Mouse (Mus musculus) adipose tissue, adult 10 weeks (tissue): ENCODE measurements around the gene Gpsm2. TPM values are rescaled to one million over a fixed set of nuclear protein-coding genes. Genes with fewer than 3 reads are reported as not detected.

Experiments
- polyA plus RNA-seq: library from polyadenylated mRNA; stranded (reverse); fragments of 350-450 nt; fragmentation: Illumina TruSeq; extraction: RNeasy Lipid Tissue Mini Kit (QIAGEN cat#74804); gene quantifications from one replicate; pipeline ENCODE4 v1.2.3, GENCODE M21; 2014; ENCODE audit warnings: low read depth, low replicate concordance

Gpsm2 gene
- 3.9 TPM for polyA plus RNA-seq

DNA sequence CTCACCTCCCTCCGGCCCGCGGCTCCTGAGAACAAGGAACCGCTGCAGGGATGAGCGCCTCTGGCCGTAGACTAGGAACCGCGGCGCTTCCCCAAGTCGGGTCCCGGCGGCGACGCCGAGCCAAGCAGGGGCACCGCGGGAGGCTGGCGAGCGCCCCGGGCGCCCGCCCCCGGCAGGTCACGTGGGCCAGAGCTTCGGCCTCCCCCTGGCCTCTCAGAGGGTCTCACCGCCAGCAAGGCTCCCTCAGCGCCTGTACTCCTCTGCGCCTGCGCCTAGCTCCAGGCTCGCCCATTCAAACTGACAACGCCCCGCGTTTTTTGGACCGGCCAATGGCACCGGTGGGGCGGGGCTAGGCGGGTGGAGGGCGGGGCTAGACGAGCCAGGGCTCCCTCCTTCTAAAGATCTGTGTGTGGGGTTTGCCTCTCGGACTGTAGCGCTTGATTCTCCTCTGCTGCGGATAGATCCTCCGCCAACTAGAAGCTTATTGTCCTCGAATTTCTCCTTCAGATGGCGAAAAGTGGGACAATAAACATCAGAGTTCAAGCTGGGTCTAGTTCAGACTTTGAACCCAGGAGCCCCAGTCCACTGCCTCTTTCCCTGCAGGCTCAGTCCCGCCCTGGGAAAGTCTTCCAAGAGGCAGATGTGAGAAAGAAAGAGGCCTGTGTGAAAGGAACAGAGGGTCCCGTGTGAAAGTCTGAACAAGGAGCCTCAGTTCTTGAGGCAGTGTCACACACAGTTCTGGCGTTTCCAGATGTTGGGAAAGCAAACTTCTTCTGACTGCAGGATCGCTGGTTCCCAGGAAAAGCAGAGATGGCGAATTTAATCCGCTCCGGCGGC, at the start of gene Gpsm2:
Gpsm2 (minus strand) TSS at position 274 of the 837 bp plus-strand sequence.

DNA sequence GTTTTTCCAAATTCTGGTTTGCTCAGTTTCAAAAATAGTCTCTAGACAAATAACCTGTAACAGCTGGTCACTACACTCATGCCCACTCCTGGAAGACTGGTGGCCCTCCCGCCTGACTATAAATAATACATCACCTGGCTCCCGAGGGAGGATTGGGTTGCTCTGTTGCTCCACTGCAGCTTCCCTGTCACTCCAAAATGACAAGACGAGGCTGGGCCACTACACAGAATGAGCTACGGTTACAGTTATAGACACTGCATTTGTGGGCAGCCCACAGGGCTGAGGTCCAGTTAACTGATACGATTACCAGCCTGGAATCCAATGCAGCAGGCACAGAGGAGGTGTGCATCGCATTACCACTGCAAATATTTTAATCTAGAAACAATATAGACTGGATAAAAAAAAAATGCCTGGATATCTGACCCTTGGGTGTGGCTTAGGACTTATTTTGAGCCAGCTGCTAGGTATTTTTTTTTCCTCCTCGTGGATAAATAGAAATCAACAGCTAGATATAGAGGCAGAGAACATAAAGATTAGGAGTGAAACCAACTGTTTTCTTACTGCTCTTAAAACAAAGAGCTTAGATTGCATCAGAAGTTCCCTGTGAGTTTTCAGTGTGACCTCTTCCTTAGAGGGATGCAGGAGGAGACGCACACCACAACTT, 17.1 kb upstream of the Gpsm2 start, which contains the start of gene Aknad1:
Aknad1 (plus strand) TSS at position 614 of the 664 bp plus-strand sequence.

DNA sequence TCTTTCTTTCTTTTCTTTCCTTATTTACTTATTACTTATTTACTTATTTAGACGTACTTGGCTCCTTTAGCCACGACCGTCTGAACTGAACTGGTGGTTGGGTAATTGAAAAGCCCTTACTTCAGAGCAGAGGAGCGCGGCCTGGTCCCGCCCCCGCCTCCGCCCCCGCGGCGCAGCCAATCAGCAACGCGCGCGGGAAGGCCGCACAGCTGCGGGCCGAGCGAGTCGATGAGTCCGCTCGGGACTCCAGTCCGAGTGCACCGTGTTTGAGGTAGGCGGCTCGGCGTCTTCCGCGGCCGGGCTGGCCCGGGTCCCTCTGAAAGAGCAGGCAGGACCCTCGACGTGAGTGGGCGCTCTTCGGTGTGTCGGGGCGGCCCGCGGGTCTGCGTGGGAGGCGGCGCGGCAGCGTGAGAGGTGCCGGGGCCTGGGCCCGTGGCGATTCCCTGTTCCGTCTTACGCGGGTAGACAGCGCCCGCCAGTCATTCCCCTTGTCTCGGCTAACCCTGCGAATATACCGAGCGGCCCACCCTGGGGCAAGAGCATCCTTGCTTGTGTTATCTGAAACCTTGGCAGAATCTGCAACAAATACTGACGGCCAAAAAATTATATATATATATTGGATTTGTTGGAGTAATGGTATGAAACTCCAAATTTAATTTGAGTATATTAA, 68.3 kb downstream of the Gpsm2 start, which contains the start of gene Clcc1:
Clcc1 (plus strand) TSS at position 204 of the 670 bp plus-strand sequence.

Other genes starting within 250 kb of the Gpsm2 start
- 10.9 TPM for gene 1700013F07Rik, start 188.2 kb downstream of the Gpsm2 start, polyA plus RNA-seq
- gene 5330417C22Rik, start 185.8 kb downstream of the Gpsm2 start, polyA plus RNA-seq: 2.5 TPM
- gene Tmem167b, start 159.8 kb downstream of the Gpsm2 start, polyA plus RNA-seq: 51.1 TPM
- gene Taf13, start 150.6 kb downstream of the Gpsm2 start, polyA plus RNA-seq: 30.4 TPM
- 14.8 TPM for gene Wdr47, start 131.0 kb downstream of the Gpsm2 start, polyA plus RNA-seq
- gene Clcc1, start 68.4 kb downstream of the Gpsm2 start, polyA plus RNA-seq: 54.4 TPM
- gene Aknad1, start 17.3 kb upstream of the Gpsm2 start, polyA plus RNA-seq: 0.37 TPM
- 47.8 TPM for gene Stxbp3, start 118.2 kb upstream of the Gpsm2 start, polyA plus RNA-seq
- gene Fndc7, start 167.7 kb upstream of the Gpsm2 start, polyA plus RNA-seq: 6.6 TPM
- 117 TPM for gene Prpf38b, start 189.4 kb upstream of the Gpsm2 start, polyA plus RNA-seq
- gene Henmt1, start 217.6 kb upstream of the Gpsm2 start, polyA plus RNA-seq: 1.6 TPM
- gene Gm9857, start 218.1 kb upstream of the Gpsm2 start, polyA plus RNA-seq: not detected